Mouse (Mus musculus): ENCODE results near the gene Pdlim1. TPM values are rescaled to one million over a fixed set of nuclear protein-coding genes. Genes with fewer than 3 reads are reported as not detected.

Pdlim1 gene
- polyA plus RNA-seq, 1 experiment from 2014 or later, result 5.0 TPM

DNA sequence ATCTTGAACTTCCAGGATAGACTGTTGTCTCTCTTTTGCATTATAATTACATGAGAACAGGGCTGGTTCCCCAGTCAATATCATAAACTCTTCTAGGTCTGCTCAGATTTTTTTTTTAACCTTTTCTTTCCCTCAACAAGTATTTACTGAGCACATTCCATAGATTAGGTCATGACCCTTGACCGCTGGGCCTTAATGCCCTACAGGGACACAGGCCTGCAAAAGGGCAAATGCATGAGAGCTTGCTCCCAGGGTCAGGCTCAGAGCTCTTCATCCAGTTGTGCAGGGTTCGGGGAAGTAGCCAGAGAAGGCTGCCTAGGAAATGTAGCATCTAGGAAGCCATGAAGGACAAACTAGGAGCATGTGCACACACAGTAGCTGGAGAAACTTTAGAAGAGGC, 35.0 kb upstream of the Pdlim1 start:
- no peak for ATAC-seq

DNA sequence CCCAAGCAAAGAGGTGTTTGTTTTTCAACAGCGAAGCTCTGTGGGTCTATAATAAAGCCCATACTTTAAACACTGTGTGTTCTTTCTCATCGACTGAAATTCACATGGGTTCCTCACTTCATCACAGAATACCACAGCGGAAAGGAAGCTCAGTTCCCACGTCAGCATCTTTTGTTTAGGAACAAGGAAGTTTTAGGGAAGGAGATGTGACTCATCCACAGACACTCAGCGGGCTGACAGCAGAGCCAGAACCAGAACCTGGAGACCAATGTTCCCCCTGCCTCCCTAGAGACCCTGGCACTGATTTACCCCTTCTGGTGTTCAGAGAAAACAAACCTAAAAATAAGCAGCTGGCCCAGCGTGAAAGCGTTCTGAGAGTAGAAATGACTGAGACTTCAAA, 33.8 kb upstream of the Pdlim1 start:
- 76% methylated on average over 7 of the region's 7 CpGs for WGBS
- Histone ChIP-seq H3K27me3 (ENCODE audit: control insufficient read depth, insufficient read depth, low read depth, low read length) (no peaks in the 10 kb centered on the region), H3K9me3 (replicated peaks; ENCODE audit: control insufficient read depth, low read length, poor library complexity, severe bottlenecking) (no peaks in the 10 kb centered on the region), H3K9ac (ENCODE audit: low read depth, low read length) (no peak overlapping the region), H3K4me1 (ENCODE audit: control insufficient read depth, insufficient read depth, low read length) (no peaks in the 10 kb centered on the region), H3K36me3 (ENCODE audit: control insufficient read depth, insufficient read depth, low read length) (peaks cover 16% of the 10 kb centered on the region), H3K4me3 (ENCODE audit: low read depth, low read length) (no peak overlapping the region), H3K4me2 (ENCODE audit: low read length) (no peak overlapping the region), H3K27ac (ENCODE audit: low read length) (no peak overlapping the region)
- ATAC-seq, result no peak

More for the DNA sequence above, 35.0 kb upstream of the Pdlim1 start:
- Histone ChIP-seq H3K9ac (ENCODE audit: low read depth, low read length) (no peak overlapping the region), H3K27ac (ENCODE audit: low read length) (no peak overlapping the region), H3K4me3 (ENCODE audit: low read depth, low read length) (no peak overlapping the region), H3K36me3 (ENCODE audit: control insufficient read depth, insufficient read depth, low read length) (peaks cover 28% of the 10 kb centered on the region), H3K4me2 (ENCODE audit: low read length) (no peak overlapping the region), H3K9me3 (replicated peaks; ENCODE audit: control insufficient read depth, low read length, poor library complexity, severe bottlenecking) (no peaks in the 10 kb centered on the region), H3K27me3 (ENCODE audit: control insufficient read depth, insufficient read depth, low read depth, low read length) (no peaks in the 10 kb centered on the region), H3K4me1 (ENCODE audit: control insufficient read depth, insufficient read depth, low read length) (no peaks in the 10 kb centered on the region)
- WGBS, result 66% methylated on average over 2 of the region's 2 CpGs

DNA sequence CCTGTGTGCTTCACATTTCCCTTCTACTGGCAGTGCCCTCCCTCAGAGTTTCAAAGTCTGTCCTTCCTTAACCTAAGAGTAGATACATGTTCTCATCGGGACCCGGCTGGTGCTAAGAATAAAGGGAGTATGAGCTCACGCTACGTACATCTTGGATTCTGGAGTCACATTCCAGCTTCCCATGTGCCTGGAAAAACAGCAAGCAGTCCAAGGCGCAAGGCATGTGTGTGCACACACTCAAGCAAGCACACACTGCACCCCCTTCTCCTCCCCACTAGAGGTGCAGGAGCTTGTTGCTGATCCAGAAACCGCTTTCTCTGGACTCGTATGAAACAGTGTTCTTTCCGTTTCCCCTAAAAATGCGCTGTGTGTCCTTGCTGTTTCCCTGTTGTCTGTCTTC, 31.3 kb upstream of the Pdlim1 start:
- Histone ChIP-seq H3K4me3 (ENCODE audit: low read depth, low read length) (no peak overlapping the region), H3K36me3 (ENCODE audit: control insufficient read depth, insufficient read depth, low read length) (peaks cover 3% of the 10 kb centered on the region), H3K27ac (ENCODE audit: low read length) (no peak overlapping the region), H3K9me3 (replicated peaks; ENCODE audit: control insufficient read depth, low read length, poor library complexity, severe bottlenecking) (no peaks in the 10 kb centered on the region), H3K4me1 (ENCODE audit: control insufficient read depth, insufficient read depth, low read length) (no peaks in the 10 kb centered on the region), H3K27me3 (ENCODE audit: control insufficient read depth, insufficient read depth, low read depth, low read length) (no peaks in the 10 kb centered on the region), H3K4me2 (ENCODE audit: low read length) (no peak overlapping the region), H3K9ac (ENCODE audit: low read depth, low read length) (no peak overlapping the region)
- WGBS, result 79% methylated on average over 9 of the region's 9 CpGs
- ATAC-seq, result no peak

DNA sequence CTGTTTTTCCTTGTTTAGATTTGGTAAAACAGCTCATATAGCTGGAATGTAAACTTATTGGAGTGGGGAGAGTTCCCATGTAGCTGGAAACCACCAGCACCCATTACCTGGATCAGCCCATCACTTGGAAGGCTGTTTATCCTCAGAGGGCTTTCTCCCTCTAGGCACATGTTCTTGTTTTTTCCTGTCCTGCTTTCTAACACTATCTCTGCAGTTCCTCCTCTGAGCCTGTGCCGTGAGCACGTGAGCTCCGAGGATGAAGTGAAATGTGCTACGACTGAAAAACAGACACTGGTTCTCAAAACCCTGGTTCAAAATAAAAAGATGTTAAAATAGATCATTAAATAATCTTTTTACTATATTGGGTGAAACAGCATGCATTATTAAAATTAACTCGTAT, 30.8 kb upstream of the Pdlim1 start:
- no peaks in the 10 kb centered on the region for H3K27me3 ChIP-seq (ENCODE audit: control insufficient read depth, insufficient read depth, low read depth, low read length)
- peaks cover 3% of the 10 kb centered on the region for H3K36me3 ChIP-seq (ENCODE audit: control insufficient read depth, insufficient read depth, low read length)
- H3K9ac ChIP-seq (ENCODE audit: low read depth, low read length), result no peak overlapping the region
- H3K27ac ChIP-seq (ENCODE audit: low read length), result no peak overlapping the region
- H3K9me3 ChIP-seq (replicated peaks; ENCODE audit: control insufficient read depth, low read length, poor library complexity, severe bottlenecking), result no peaks in the 10 kb centered on the region
- H3K4me1 ChIP-seq (ENCODE audit: control insufficient read depth, insufficient read depth, low read length), result no peaks in the 10 kb centered on the region
- no peak overlapping the region for H3K4me3 ChIP-seq (ENCODE audit: low read depth, low read length)
- WGBS, result 86% methylated on average over 5 of the region's 5 CpGs
- no peak for ATAC-seq
- no peak overlapping the region for H3K4me2 ChIP-seq (ENCODE audit: low read length)

DNA sequence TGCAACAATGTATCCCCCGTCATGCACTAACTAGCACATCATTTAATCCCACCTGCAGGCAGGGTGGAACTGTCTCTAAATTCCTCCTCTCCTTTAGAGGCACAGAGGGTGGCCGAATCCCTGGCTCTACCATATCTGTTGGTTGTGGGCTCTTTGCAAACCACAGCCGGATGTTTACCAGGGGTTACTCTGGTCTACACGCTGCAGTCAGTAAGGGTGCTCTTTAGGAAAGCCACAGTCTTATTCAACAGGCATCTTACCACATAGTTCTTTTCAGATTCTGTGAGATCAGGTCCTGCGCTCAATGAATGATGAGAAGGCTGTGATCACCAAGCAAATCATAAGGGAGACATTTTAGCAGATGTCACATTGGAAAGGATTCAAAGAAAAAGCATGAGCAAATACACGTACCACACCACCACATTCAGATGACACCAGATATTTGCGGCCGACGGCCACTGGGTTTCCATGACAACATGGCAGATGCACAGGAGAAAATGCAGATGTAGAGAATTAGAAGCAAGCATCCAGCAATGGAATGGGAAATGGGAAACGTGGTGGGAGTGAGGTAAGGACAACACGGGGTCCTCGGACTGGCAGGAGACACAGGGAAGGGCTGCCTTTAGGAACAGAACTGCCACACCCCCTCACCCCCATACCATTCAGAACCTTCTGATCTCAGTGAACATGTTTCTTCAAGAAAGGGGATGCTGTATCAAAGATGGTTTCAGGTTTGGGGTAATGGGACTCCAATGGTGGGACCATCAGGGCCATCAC, 28.5 kb upstream of the Pdlim1 start:
- Histone ChIP-seq H3K9me3 (replicated peaks; ENCODE audit: control insufficient read depth, low read length, poor library complexity, severe bottlenecking) (no peaks in the 10 kb centered on the region), H3K4me3 (ENCODE audit: low read depth, low read length) (no peak overlapping the region), H3K36me3 (ENCODE audit: control insufficient read depth, insufficient read depth, low read length) (no peaks in the 10 kb centered on the region; the same call in 1 of the 2 replicates), H3K27ac (ENCODE audit: low read length) (peak overlapping the region; percentile 48; the same call in 1 of the 2 replicates), H3K9ac (ENCODE audit: low read depth, low read length) (no peak overlapping the region), H3K27me3 (ENCODE audit: control insufficient read depth, insufficient read depth, low read depth, low read length) (no peaks in the 10 kb centered on the region), H3K4me2 (ENCODE audit: low read length) (no peak overlapping the region), H3K4me1 (ENCODE audit: control insufficient read depth, insufficient read depth, low read length) (no peaks in the 10 kb centered on the region)
- 74% methylated on average over 12 of the region's 12 CpGs for WGBS
- ATAC-seq, result peak; percentile 50

DNA sequence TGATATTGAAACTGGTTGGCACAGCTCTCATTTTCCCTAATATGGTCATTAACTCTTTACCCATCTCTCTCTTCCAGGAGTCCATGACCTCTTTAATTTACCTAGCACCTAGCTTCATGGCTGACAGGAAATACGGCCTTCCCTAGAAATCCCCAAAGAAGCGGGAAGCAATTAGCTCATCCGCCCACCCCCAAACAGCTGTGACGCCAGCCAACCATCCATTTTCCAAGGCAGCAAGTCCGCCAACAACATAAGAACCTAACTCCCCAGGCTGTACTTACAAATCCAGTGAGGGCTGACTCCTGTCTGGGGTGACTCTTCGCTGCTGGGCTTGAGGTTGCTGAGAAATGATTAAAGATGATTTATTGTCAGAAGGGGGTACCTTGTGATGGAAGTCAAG, 27.5 kb upstream of the Pdlim1 start:
- ATAC-seq, result no peak
- no peak overlapping the region for H3K4me3 ChIP-seq (ENCODE audit: low read depth, low read length)
- no peaks in the 10 kb centered on the region for H3K4me1 ChIP-seq (ENCODE audit: control insufficient read depth, insufficient read depth, low read length)
- no peaks in the 10 kb centered on the region; the same call in 1 of the 2 replicates for H3K36me3 ChIP-seq (ENCODE audit: control insufficient read depth, insufficient read depth, low read length)
- H3K4me2 ChIP-seq (ENCODE audit: low read length), result no peak overlapping the region
- 85% methylated on average over 6 of the region's 6 CpGs for WGBS
- no peak overlapping the region for H3K9ac ChIP-seq (ENCODE audit: low read depth, low read length)
- no peaks in the 10 kb centered on the region for H3K27me3 ChIP-seq (ENCODE audit: control insufficient read depth, insufficient read depth, low read depth, low read length)
- no peaks in the 10 kb centered on the region for H3K9me3 ChIP-seq (replicated peaks; ENCODE audit: control insufficient read depth, low read length, poor library complexity, severe bottlenecking)
- H3K27ac ChIP-seq (ENCODE audit: low read length), result no peak overlapping the region

DNA sequence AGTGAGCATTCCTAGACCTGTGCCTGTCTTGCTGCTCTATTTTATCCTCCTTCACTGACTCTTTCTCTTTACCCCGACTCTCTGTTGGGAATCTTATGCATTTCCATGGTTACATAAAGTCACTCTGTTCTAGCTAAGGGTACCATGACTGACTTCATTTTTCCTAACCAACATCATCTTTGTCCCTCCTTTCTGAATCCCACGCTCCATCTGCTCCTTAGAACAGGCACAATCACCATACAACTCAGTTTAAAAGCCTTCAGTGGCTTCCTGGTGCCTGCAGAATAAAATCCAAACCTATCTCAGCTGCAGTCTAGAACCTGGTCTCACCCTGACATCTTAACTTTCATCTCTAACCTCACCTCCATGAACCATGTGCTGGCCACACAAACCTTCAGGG, 26.9 kb upstream of the Pdlim1 start:
- Histone ChIP-seq H3K36me3 (ENCODE audit: control insufficient read depth, insufficient read depth, low read length) (no peaks in the 10 kb centered on the region; the same call in 1 of the 2 replicates), H3K9me3 (replicated peaks; ENCODE audit: control insufficient read depth, low read length, poor library complexity, severe bottlenecking) (no peaks in the 10 kb centered on the region), H3K27me3 (ENCODE audit: control insufficient read depth, insufficient read depth, low read depth, low read length) (no peaks in the 10 kb centered on the region), H3K4me3 (ENCODE audit: low read depth, low read length) (no peak overlapping the region), H3K4me1 (ENCODE audit: control insufficient read depth, insufficient read depth, low read length) (no peaks in the 10 kb centered on the region), H3K4me2 (ENCODE audit: low read length) (no peak overlapping the region), H3K27ac (ENCODE audit: low read length) (no peak overlapping the region), H3K9ac (ENCODE audit: low read depth, low read length) (no peak overlapping the region)
- WGBS, result 75% methylated on average over 2 of the region's 2 CpGs
- no peak for ATAC-seq

DNA sequence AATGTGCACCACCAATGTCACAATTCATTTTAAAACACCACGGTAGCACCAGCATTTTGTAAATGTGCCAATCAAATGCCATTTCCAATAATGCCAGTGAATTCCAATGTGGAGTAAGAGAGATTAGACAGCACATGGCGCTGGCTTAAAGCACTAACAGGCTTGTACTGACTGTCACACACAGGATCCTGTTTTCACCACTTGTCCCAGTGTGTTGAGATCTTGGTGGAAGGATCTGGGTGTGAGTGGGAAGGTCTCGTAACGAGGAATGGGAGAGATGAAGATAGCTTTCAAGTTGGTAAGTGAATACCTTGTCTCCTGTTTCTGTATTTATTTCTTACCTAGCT, 26.1 kb upstream of the Pdlim1 start:
- no peak overlapping the region for H3K27ac ChIP-seq (ENCODE audit: low read length)
- no peaks in the 10 kb centered on the region for H3K27me3 ChIP-seq (ENCODE audit: control insufficient read depth, insufficient read depth, low read depth, low read length)
- H3K36me3 ChIP-seq (ENCODE audit: control insufficient read depth, insufficient read depth, low read length), result no peaks in the 10 kb centered on the region; the same call in 1 of the 2 replicates
- no peak overlapping the region for H3K9ac ChIP-seq (ENCODE audit: low read depth, low read length)
- WGBS, result 78% methylated on average over 4 of the region's 4 CpGs
- H3K9me3 ChIP-seq (replicated peaks; ENCODE audit: control insufficient read depth, low read length, poor library complexity, severe bottlenecking), result no peaks in the 10 kb centered on the region
- H3K4me1 ChIP-seq (ENCODE audit: control insufficient read depth, insufficient read depth, low read length), result no peaks in the 10 kb centered on the region
- no peak overlapping the region for H3K4me3 ChIP-seq (ENCODE audit: low read depth, low read length)
- no peak overlapping the region for H3K4me2 ChIP-seq (ENCODE audit: low read length)
- no peak for ATAC-seq

DNA sequence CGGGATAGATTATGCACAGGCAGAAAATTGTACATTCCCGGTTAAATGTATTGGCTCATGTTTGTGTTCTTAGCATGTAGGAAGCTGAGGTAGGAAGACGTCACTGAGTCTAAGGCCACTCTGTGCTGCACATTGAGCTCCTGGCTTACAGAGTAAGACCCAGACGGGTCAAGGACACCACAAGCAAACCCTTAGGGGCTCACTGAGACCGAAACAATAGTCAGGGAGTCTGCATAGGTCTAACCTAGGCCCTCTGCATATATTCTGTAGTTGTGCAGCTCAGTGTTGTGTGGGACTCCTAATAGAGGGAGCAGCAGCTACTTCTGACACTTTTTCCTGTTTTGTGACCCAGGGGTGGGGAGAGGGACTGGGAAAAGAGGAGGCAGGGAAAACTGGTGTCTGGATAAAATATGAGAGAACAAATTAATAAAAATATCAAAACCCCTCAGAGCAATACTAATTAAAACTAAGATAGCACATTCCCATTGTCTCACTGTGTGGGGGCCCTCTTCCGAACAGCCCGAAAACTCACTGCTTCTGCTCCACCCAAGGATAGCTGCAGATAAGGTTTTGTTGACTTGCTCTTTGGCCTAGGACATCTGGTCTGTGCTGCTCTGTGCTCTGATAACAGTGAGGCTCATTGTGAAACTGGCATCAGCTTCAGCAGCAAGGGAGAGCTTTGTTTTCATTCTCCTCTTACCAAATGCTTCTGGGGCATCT, 25.6 kb upstream of the Pdlim1 start:
- H3K4me3 ChIP-seq (ENCODE audit: low read depth, low read length), result no peak overlapping the region
- no peaks in the 10 kb centered on the region for H3K27me3 ChIP-seq (ENCODE audit: control insufficient read depth, insufficient read depth, low read depth, low read length)
- ATAC-seq, result no peak
- no peaks in the 10 kb centered on the region for H3K4me1 ChIP-seq (ENCODE audit: control insufficient read depth, insufficient read depth, low read length)
- no peak overlapping the region for H3K4me2 ChIP-seq (ENCODE audit: low read length)
- no peak overlapping the region for H3K9ac ChIP-seq (ENCODE audit: low read depth, low read length)
- no peak overlapping the region for H3K27ac ChIP-seq (ENCODE audit: low read length)
- 85% methylated on average over 7 of the region's 7 CpGs for WGBS
- H3K36me3 ChIP-seq (ENCODE audit: control insufficient read depth, insufficient read depth, low read length), result no peaks in the 10 kb centered on the region; the same call in 1 of the 2 replicates
- H3K9me3 ChIP-seq (replicated peaks; ENCODE audit: control insufficient read depth, low read length, poor library complexity, severe bottlenecking), result no peaks in the 10 kb centered on the region

All from midbrain, embryonic 16.5 days (tissue).